Mouse (Mus musculus): ENCODE data around the gene Slc15a4.

Slc15a4 gene

DNA sequence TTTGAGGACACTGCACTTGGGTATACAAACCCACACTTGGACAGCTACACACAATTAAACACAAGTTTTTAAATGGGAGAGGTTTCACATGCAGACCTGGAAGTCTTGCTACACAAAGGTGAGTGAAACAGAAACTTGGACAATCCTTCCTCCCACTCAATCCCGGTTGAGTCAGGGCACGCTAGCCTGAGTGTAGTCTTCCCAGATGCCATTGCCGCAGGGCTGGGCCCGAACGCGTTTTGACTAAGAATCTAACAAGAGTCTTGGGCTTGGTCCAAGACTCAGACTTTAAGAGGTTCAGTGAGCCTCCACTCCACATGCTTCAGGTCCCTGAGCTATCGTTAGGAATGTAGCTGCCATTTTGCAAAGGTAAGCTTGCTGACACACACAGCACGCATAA is 12.3 kb downstream of the Slc15a4 start:
- no peak for DNase-seq (ENCODE audit: low spot score)

DNA sequence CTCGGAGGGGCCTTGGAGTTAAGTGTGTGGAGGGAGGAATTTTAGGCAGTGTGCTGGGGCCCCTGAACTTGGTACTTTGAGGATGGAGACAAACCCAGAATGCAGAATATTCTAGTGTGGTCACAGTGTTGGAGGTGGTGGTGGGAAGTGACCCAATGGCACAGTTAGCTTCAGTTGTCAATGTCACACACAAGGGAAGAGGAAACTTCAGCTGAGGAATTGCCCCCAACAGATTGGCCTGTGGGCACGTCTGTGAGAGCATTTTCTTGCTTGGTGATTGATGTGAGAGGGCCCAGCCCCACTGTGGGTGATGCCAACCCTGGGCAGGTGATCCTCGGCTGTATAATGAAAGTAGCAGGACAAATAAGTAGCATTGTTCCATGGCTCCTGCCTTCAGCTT is 13.9 kb downstream of the Slc15a4 start:
- no peak for DNase-seq (ENCODE audit: low spot score)

DNA sequence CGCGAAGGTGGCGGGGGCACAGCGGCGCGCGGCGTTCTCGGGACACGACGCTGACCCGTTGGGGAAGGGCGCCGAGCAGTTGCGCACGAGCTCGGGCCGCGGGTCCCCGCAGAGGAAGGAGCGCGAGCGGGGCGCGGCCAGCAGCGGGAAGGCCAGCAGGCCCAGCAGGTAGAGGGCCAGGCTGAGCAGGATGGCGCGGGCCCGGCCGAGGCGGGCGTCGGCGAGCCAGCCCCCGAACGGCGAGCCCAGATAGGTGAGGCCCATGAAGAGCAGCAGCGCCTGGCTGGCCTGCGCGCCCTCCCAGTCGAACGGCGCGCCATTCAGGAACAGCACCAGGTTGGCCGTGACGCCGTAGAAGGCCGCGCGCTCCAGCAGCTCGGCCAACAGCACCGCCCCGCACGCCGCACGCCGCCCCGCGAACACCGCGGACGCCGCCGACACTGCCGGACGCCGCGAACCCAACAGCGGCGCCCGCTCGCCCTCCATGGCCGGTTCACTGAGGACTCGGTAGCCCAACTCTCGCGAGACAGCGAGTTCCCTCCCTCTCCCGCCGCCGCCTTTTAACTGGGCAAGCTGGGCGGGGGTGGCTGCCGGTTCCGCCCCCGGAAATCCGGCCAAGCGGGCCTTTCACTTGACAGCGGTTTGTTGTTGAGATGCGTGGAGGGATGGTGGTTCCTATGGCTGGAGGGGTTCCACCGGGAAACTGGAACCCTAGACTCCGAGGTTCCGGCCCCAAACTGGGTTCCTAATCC is 15.6 kb downstream of the Slc15a4 start:
- DNase-seq (ENCODE audit: low spot score), result peak; percentile 99

DNA sequence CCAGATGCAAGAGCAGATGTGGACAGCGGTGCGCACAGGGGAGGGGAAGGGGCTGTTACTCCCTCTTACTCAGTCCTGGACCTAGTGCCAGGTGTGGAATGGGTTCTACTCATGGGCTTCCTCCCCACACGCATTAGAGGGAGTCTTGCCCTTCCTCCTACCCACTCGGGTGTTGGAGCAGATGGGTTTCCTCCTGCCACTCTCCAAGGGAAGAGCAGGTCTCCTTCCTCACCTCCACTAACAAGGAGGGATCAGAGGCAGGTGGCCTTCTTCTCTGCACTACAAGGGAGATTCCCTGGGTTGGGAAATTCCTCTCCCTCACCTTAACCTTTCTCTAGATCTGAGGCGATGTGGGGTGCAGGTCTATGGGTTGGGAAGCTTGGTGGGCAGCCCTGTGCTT is 16.5 kb downstream of the Slc15a4 start:
- DNase-seq (ENCODE audit: low spot score), result no peak

DNA sequence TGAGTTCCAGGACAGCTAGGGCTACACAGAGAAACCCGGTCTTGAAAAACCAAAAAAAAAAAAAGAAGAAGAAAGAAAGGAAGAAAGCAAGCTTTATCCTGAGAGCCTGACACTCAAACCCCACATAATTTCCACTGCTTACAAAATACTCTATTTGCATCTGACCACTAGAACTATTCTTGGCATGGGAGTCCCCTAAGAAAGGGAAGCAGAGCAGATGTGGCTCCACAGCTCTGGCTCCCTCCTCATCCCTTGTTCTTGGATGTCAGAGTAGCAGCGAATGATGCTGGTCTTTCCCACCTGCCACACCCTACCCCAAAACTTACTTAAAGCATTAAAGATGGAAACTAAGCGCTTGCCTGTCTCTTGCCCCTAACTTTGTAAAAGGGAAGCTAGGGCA is 17.2 kb downstream of the Slc15a4 start:
- no peak for DNase-seq (ENCODE audit: low spot score)

DNA sequence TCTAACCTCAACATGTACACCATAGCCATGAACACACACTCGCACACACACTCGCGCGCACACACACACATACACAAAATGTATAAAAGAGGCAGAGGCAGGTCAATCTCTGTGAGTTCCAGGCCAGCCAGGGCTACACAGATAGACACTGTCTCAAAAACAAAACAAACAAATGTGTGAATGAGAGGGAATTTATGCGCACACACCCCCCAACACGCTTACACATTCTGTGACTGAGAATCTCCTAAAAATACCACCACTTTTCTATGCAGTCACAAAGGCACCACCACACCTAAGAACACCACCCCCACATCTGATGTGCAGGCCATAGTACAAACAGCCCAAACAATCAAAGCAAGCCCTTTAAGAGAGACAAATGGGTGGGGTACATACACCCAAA is 20.3 kb downstream of the Slc15a4 start:
- no peak for DNase-seq (ENCODE audit: low spot score)

DNA sequence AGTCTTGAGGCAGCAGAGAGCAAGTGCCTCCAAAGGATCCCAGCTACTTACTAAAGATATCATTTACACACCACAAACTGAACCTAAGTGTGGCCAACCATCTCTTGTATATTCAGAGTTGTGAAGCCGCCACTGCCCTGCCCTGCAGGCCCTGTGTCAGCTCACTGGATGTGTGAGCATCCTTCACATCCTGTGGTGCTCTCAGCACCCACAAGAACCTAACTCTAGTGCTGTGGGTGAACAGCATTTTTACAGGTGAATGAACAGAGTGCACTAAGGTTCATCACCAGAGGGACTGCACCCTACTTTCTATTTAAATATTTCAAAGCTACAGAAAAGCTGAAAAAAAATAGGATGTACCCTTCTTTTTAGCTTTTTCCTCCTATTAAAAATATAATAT is 20.8 kb downstream of the Slc15a4 start:
- DNase-seq (ENCODE audit: low spot score), result no peak

DNA sequence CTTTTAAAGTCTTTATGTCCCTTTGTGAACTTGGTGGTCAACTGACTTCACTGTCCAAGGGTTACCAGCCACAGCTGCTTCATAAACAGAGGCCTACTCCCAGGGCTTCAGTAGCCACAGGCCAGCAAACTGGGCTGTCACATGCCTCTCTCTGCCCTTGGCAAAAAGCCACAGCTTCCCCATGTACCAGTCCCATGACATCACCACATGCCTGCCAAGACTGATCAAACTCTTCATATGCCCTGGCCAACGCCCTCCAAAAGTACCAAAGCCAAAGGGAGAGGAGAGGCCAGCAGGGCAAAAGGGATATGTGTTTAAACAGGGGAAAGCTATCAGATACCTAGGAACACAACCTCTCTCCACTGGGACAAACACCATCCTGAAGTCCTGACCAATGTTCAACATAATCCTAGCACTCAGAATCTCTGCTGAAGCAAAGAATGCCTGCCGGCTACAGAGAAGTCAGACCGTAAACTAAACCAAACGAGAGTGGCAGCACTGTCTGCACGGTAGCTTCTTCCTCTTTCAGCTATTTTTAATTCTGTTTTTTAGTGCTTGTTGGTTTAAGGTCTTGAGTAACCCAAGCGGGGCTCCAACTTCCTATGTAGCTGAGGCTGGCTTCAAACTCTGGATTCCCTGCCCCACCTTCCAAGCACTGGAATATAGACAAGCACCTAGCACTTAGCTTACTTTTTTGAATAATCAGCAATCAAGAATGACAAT is 21.7 kb downstream of the Slc15a4 start:
- peak; percentile 88 for DNase-seq (ENCODE audit: low spot score)

DNA sequence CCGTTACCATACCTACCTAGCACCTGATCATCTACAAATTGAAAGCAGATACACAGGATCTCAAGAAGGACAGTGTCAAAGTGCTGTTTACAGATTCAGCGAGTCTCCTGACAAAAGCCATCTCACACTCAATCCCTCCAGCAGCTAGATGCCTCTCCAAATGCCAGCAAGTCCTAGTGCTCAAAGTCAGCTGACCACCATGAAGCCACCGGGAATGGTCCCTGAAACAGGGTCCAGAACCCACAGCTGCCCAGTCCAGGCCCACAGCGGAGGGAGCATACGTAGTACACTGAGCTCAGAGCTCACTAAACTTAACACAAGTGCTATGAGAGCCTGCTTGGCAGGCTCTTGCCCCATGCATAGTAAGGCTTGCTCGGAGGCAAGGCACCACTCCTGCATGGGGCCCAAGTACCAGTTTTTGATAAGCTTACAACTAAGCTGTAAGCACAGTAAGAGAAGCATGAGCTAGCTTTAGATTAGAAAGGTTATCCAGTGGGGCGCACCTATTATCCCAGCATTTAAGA is 23.4 kb downstream of the Slc15a4 start:
- no peak for DNase-seq (ENCODE audit: low spot score)

DNA sequence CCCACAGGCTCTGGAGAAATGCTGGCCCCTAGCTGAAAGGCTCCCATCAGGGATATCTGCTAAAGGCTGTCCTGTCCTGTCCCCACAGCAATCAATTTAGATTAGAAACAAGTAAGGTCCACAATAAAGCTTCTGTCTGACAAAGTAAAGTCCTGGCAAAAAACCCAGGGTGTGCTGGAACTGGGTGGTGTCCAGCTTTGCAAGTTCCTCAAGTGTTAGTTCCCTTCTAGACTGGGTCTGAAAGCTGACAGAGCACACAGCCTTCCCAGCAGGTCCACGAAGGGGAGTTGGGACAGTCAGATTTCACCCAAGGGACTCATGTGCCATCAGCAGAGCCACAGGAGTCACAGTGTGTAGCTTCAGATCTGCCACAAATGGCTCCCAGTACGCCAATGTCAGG is 25.2 kb downstream of the Slc15a4 start:
- DNase-seq (ENCODE audit: low spot score), result no peak

DNA sequence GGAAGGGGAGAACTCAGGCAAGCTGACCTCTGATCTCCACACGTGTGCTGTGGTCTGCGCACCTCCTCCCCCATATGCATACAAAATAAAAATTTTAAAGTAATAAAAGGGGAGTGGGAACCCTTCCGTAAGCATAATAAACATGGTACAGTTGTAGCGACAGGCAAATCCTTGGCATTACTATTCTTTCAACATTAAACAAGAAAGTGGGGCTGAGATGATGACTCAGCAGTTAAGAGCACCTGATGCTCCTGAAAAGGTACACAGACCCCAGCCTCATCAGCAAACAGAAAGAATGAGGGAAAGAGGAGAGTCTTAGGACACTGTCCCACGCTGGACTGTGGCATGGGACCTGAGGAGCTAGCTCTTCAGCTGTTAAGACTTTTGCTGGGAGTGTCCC is 29.7 kb downstream of the Slc15a4 start:
- no peak for DNase-seq (ENCODE audit: low spot score)

DNA sequence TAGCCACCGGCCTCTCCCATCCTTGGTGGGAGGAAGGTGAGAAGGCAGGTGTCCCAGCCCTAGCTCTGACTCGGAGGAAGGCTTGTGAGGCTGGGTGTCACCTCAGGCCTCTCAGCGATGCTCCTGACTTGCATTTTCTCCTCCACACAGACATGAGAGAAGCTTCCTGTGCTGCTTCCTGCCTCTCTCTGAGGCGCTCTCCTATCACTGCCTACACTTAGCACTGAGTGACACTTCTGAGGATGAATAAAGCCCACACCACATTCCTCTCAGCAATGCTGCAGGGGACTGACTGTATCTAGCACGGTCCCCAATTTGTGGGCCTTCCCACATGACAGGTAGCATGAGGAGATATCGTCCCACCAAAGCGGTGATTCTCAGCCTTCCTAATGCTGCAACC is 35.8 kb downstream of the Slc15a4 start:
- no peak for DNase-seq (ENCODE audit: low spot score)

DNA sequence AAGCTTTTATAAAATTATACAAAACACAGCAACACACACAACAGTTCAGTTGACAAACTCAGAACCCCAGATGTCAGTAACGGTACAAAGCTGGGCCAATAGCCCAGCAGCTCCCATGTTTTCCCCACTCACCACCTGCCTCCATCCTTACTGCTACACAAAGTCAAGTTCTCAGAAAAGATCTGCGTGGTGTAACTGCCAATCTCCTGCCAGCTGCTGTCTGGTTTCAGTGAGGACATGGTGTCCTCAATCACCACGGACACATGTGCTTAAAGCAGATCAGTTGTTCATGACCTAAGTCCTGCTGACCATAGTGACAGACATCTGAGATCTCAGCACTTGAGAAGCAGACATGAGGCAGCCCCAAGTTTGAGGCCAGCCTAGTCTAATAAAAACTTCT is 37.0 kb downstream of the Slc15a4 start:
- peak; percentile 47 for DNase-seq (ENCODE audit: low spot score)

DNA sequence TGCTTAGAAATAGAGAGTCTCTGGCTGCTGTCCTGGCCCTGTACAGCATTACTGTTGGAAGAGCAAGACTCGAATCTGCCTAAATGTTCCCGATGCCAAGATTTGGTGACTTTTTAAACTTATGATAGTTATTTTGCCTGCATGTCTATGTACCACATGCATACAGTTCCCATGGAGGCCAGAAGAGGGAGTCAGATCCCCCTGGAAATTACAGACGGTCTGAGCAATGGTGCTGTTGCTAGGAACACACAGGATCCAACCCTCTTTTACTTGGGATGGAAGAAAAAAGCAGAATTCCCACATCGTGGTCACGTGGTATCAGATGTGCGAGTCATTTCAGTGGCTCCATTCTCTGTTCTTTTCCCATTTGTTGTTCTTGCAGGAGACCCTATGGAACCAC is 39.8 kb downstream of the Slc15a4 start:
- DNase-seq (ENCODE audit: low spot score), result peak; percentile 73

DNA sequence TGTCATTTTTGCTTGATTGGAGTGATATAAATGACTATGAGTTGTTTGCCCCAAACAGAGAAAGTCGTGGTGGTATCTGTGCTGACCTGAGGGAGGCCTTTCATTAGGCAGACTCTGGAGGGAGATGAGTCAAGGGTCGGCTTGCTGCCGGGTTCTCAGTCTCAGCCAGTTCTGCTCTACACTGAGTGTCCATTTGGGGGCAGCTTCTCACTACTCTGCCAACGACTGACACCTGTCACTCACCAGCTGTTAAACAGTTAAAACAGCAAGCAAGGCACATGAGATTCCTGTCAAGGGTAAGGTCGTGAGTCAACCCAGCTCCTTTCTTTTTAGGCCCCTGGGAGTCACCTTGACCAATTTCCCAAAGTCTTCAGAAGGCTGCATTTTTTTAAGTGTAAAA is 40.3 kb downstream of the Slc15a4 start:
- no peak for DNase-seq (ENCODE audit: low spot score)

DNA sequence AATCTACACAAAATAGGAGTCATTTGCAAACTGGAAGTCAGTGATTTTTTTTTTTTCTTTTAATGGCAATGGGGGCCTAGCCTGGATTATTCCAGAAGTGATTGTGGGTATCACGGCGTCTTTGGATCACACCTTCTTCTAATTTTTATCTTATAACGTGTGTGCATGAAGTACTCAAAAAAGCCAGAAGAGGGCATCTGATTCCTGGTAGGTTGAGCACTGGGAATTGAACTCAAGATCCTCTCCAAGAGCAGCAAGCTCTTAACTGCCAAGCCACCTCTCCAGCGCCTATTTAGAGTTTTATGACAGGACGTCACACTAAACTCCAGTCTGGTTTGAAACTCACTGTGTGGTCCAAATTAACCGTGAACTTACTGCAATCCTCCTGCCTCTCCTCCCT is 44.8 kb downstream of the Slc15a4 start:
- DNase-seq (ENCODE audit: low spot score), result no peak

DNA sequence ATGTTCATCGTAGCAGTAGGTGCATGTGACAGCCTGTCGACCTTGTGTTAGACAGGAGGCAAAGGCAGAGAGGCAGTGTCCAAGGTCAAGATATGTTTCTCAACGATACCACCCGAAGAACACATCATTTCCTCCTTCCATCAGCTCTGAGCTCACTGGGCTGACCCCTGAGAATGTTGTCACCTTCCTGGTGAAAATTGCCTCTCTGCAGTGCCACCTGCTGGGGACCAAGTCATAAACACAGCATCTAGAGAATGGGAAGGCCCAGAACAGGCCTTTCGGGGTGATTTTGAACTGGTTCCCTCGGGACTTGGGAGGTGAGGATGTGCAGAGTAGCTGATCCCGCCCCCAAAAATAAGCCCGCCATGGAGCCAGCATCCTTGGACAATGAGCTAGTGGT is 49.0 kb downstream of the Slc15a4 start:
- no peak for DNase-seq (ENCODE audit: low spot score)

DNA sequence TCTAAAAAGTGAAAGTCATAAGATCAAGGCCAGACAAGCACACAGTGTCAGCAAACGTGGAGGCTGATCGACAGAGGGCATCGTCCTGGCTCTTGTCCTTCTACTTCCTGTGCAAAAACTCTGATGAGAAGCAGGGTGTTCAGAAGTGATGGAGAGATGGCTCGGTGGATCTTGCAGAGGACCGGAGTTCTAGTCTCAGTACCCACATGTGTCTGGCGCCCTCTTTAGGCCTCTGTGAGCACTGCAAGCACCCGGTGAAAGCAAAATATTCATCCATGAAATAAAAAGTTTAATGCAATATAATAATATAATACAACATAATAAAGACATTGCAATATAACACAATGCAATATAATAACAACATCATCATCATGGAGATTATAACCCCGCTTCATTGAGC is 55.3 kb downstream of the Slc15a4 start:
- no peak for DNase-seq (ENCODE audit: low spot score)

DNA sequence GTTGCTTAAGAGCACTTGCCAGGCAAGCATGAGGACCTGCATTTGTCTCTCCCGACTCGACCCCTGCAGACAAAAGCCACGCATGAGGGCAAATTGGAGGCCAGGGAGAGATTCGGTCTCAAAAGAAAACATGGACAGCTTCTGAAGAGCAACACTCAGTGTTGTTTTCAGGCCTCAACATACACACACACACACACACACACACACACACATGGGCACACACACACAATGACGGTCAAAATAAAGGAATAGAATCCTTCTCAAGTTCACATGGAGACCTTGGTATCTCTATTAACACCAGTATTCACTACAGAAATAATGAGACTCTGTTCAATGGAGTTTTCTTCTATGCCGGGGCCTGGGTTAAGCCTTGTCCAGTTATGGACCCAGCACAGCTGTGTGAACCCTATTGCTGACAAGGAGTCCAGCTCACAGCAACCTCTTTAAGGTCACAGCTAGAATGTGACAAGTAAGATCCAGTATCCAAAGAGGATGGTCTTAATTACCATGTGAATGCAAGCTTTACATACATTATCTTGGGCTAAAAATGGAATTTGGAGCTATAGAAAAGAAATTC is 65.4 kb downstream of the Slc15a4 start:
- DNase-seq (ENCODE audit: low spot score), result no peak

DNA sequence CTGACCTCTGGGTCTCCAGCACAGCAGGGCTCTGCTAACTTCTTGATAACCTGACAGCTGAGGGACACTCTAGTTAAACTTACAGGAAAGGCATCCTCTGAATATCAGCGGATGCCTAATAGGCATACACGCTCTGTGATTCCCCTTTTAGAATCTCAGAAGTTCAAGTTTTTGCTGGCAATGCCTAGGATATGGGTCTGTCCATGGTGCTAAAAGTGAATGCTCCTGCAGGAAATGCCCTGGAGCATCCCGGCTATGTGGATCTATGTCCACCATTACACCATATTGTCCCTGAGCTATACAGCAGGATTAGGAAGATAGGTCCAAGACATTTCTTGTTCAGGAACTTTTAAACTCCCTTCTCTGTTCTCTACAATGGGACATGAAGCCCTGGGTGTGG is 71.6 kb downstream of the Slc15a4 start:
- DNase-seq (ENCODE audit: low spot score), result no peak

DNA sequence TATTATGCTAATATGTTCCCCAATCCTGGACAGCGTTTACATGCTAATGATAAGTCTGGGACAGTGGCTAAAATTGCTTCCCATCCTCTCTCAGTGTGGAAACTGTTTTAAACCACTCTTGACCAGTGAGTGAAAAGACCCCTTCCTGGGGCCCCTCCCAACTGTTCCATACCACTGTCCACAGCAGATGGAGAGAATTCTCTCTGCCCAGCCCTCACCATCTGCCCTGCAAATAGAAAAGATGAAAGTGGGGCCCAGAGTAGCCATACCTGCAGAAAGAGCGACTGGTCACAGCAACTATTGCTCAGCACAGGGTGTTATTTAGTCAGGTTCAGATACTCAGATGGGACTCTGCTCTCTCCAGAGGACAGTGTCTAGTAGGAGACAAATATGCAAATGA is 84.6 kb downstream of the Slc15a4 start:
- no peak for DNase-seq (ENCODE audit: low spot score)

DNA sequence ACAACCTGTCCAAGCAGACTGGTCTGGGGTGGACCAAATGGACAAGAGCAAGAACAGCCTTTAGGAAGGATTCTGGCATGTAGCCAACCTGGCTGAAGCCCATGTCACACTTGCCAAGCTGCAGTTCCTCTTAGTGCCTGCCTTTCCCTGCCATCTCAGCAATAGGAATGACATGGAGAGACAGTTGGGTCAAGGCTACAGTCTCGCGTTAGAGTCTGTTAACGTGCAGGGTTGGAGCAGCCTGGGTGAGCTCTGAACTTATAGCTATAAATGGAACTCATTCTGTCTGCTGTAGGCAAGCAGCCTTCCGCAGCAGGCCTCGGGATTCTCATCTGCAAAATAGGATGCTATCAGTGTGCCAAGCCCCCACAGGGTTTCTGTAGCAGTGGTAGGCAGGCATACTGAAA is 86.1 kb downstream of the Slc15a4 start:
- no peak for DNase-seq (ENCODE audit: low spot score)

Data from layer of hippocampus, adult 11-12 months (tissue).